Mouse (Mus musculus) naive thymus-derived CD4-positive, alpha-beta T cell, adult 2 months (primary cell): ENCODE data around the gene Sema4g.

Experiments
- DNase-seq: peaks from one replicate; pipeline ENCODE4 v3.0.0-alpha.2; 2011; ENCODE audit warnings: low read depth

Gene Sema4g

DNA sequence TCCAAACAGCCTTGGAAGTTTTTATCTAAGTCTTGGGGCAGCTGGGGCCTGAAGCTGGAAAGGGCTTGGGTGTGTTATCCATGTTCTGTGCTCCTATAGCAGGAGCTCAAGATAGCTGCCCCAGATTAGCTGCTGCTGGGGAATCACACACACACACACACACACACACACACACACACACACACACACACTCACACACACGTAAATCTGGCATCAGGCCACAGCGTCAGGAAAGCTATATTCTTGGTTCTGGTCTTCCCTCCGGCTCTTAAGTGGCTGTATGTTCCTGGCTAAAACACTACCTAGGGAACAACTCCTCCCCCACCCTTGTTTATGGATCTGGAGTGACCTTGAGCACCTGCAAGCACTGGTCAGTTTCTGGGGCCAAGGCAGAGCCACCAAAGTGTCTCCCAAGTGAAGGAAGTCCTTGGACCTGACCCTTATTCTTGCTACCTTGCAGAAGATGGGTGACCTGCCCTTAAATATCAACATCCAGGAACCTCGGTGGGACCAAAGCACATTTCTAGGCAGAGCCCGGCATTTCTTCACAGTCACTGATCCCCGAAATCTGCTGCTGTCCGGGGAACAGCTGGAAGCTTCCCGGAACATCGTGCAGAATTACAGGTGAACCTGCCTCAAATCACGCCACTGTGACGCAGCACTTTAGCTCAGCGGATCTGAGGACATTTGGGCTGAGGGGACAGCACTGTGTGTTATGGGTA, 59.9 kb downstream of the Sema4g start:
- DNase-seq = no peak

DNA sequence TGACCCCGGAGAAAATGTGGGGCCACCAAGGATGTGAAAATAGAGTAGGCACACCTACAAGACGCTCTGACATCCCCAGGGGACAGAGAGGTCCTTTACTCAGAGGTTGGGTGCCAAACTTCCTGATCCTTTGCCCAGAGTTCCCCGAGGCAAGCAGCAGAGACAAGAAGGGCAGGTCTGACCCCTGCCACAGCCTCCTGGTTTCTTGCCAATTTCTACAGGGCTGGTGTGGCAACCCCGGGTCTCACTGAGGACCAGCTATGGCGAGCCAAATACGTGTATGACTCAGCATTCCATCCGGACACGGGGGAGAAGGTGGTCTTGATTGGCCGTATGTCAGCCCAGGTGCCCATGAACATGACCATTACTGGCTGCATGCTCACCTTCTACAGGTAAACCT, 60.6 kb downstream of the Sema4g start:
- no peak for DNase-seq
